ENCODE assay signal across 8 mouse cellular contexts in genomic region chr5:24383026-24383859, GRCm38 (mm10). TPM values are rescaled to one million over a fixed set of nuclear protein-coding genes. Genes with fewer than 3 reads are reported as not detected.
DNase-seq lines count a peak whose midpoint lies in the region; ATAC-seq and TF ChIP-seq lines count a peak whose summit lies in the region.

No protein-coding gene starts in this region.

- H3K27ac ChIP-seq in hindbrain, postnatal 0 days: peak overlapping the region; percentile 86
- H3K27ac ChIP-seq in left cerebral cortex, adult 2 months: peak overlapping the region; percentile 95

- peak overlapping the region; percentile 56 for H3K9ac ChIP-seq in hindbrain, postnatal 0 days (replicated peaks; ENCODE audit: low read length)

- peak; percentile 96 for DNase-seq in WW6 (ENCODE audit: low read depth, low spot score)
- DNase-seq in cerebellum, postnatal 4 days (ENCODE audit: low spot score in 2 of 2): peak; percentile 83 to 92
- DNase-seq in gastrocnemius, adult 18-20 months (ENCODE audit: low spot score): peak; percentile 89
- peak; percentile 96 for DNase-seq in hindbrain, postnatal 0 days (ENCODE audit: low spot score)
- peak; percentile 89 to 92 for DNase-seq in left cerebral cortex, adult 2 months (ENCODE audit: extremely low spot score in 1 of 2, low spot score in 2 of 2)
- peak; percentile 92 to 94 for DNase-seq in right cerebral cortex, adult 2 months (ENCODE audit: low spot score in 2 of 2)
- DNase-seq in urinary bladder, postnatal 14 days (ENCODE audit: low spot score): peak; percentile 91

- H3K27me3 ChIP-seq in hindbrain, postnatal 0 days (ENCODE audit: insufficient read depth, low read length): no peaks in the 10 kb centered on the region

- no peaks in the 10 kb centered on the region for H3K36me3 ChIP-seq in hindbrain, postnatal 0 days (ENCODE audit: insufficient read depth, low read length)

- peaks cover 24% of the 10 kb centered on the region for H3K4me1 ChIP-seq in hindbrain, postnatal 0 days (ENCODE audit: insufficient read depth, low read length)

- no peaks in the 10 kb centered on the region for H3K9me3 ChIP-seq in hindbrain, postnatal 0 days (ENCODE audit: low read length)

- ATAC-seq in hindbrain, postnatal 0 days: peak; percentile 88
- peak; percentile 77 for ATAC-seq in megakaryocyte, adult 5-6 weeks (ENCODE audit: poor library complexity, severe bottlenecking)

- TF ChIP-seq CTCF in hindbrain, postnatal 0 days (IDR thresholded peaks at IDR 0.05; ENCODE audit: low read depth): peak; percentile 74
- TF ChIP-seq CTCF in left cerebral cortex, adult 2 months (IDR thresholded peaks at IDR 0.05): peak; percentile 50

- WGBS in hindbrain, postnatal 0 days: under 1% methylated on average over 34 of the region's 34 CpGs

- intact Hi-C loops in left cerebral cortex, adult 2 months (cut with DNase I): no loop called here

- H3K4me3 ChIP-seq in hindbrain, postnatal 0 days (ENCODE audit: low read length): peak overlapping the region; percentile 46
- H3K4me3 ChIP-seq in left cerebral cortex, adult 2 months: peak overlapping the region; percentile 58

- peak overlapping the region; percentile 66 for H3K4me2 ChIP-seq in hindbrain, postnatal 0 days (ENCODE audit: low read depth, low read length)

RNA-seq across cellular contexts. Expression of gene Atg9b, which starts 8.7 kb away (rescaled TPM):
- total RNA-seq in gastrocnemius, adult 18-20 months (2021): under 1 TPM; 0.16 to 0.19 TPM
- total RNA-seq in hindbrain, postnatal 0 days (2014; rRNA removed): 8.8 and 9.8 TPM in 2 replicates
- 5.1 and 6.1 TPM in 2 replicates for polyA plus RNA-seq in hindbrain, postnatal 0 days (2015; fragmentation: Nextera tagmentation; extraction: Ambion mirVana)
- total RNA-seq in left cerebral cortex, adult 2 months (2021): 1 to 10 TPM; 4.0 to 4.2 TPM
- total RNA-seq in megakaryocyte, adult 5-6 weeks (2015): 0.33 and 0.50 TPM in 2 replicates
- 2.2 and 2.7 TPM in 2 replicates for total RNA-seq in megakaryocyte, adult 5-6 weeks (2017)

RNA-seq across cellular contexts. Expression of gene Abcb8, which starts 10.2 kb away (rescaled TPM):
- total RNA-seq in gastrocnemius, adult 18-20 months (2021): 10 to 100 TPM; 30.4 to 40.3 TPM
- total RNA-seq in hindbrain, postnatal 0 days (2014; rRNA removed): 63.2 and 90.6 TPM in 2 replicates
- 41.9 and 43.5 TPM in 2 replicates for polyA plus RNA-seq in hindbrain, postnatal 0 days (2015; fragmentation: Nextera tagmentation; extraction: Ambion mirVana)
- total RNA-seq in left cerebral cortex, adult 2 months (2021): 10 to 100 TPM; 45.3 to 54.9 TPM
- total RNA-seq in megakaryocyte, adult 5-6 weeks (2015): 9.3 and 13.9 TPM in 2 replicates
- total RNA-seq in megakaryocyte, adult 5-6 weeks (2017): 3.3 and 5.6 TPM in 2 replicates

RNA-seq across cellular contexts. Expression of gene Nos3, which starts 18.6 kb away (rescaled TPM):
- total RNA-seq in gastrocnemius, adult 18-20 months (2021): 1 to 10 TPM; 4.3 to 8.1 TPM
- 8.7 and 13.3 TPM in 2 replicates for total RNA-seq in hindbrain, postnatal 0 days (2014; rRNA removed)
- polyA plus RNA-seq in hindbrain, postnatal 0 days (2015; fragmentation: Nextera tagmentation; extraction: Ambion mirVana): 7.2 and 7.4 TPM in 2 replicates
- total RNA-seq in left cerebral cortex, adult 2 months (2021): 1 to 10 TPM; 8.8 to 9.3 TPM
- 0.05 and 0.25 TPM in 2 replicates for total RNA-seq in megakaryocyte, adult 5-6 weeks (2015)
- total RNA-seq in megakaryocyte, adult 5-6 weeks (2017): 0.16 and 0.29 TPM in 2 replicates

RNA-seq across cellular contexts. Expression of gene Asic3, which starts 29.9 kb away (rescaled TPM):
- under 1 TPM; 0.32 to 0.38 TPM for total RNA-seq in gastrocnemius, adult 18-20 months (2021)
- 0.37 and 1.9 TPM in 2 replicates for total RNA-seq in hindbrain, postnatal 0 days (2014; rRNA removed)
- 0.58 and 1.3 TPM in 2 replicates for polyA plus RNA-seq in hindbrain, postnatal 0 days (2015; fragmentation: Nextera tagmentation; extraction: Ambion mirVana)
- under 1 TPM in 1 of 2 experiments, not detected in 1; 0.36 TPM for total RNA-seq in left cerebral cortex, adult 2 months (2021)
- not detected in 2 replicates for total RNA-seq in megakaryocyte, adult 5-6 weeks (2015)
- total RNA-seq in megakaryocyte, adult 5-6 weeks (2017): not detected in 2 replicates

RNA-seq across cellular contexts. Expression of gene Kcnh2, which starts 31.8 kb away (rescaled TPM):
- 1 to 10 TPM; 1.1 to 1.5 TPM for total RNA-seq in gastrocnemius, adult 18-20 months (2021)
- 55.9 and 70.5 TPM in 2 replicates for total RNA-seq in hindbrain, postnatal 0 days (2014; rRNA removed)
- 10.8 and 11.5 TPM in 2 replicates for polyA plus RNA-seq in hindbrain, postnatal 0 days (2015; fragmentation: Nextera tagmentation; extraction: Ambion mirVana)
- 10 to 100 TPM; 28.6 to 32.8 TPM for total RNA-seq in left cerebral cortex, adult 2 months (2021)
- total RNA-seq in megakaryocyte, adult 5-6 weeks (2015): not detected in 2 replicates
- total RNA-seq in megakaryocyte, adult 5-6 weeks (2017): not detected in 2 replicates

Comparison
In these comparisons a context has a peak if more than half of its experiments do, and no peak if none do; other contexts are left out.
1. Peak in every context shown above with its lines: DNase-seq, ATAC-seq, H3K4me3 ChIP-seq and H3K27ac ChIP-seq.